Mouse (Mus musculus): ENCODE measurements around the gene Mpeg1. TPM values are rescaled to one million over a fixed set of nuclear protein-coding genes. Genes with fewer than 3 reads are reported as not detected.

The Mpeg1 gene
- polyA plus RNA-seq, 1 experiment from 2014 or later: 1.0 TPM

- ATAC-seq (ENCODE audit: low FRiP score): peak; percentile 30
- no peak overlapping the region for H3K4me3 ChIP-seq (ENCODE audit: low read depth, low read length)
- H3K9me3 ChIP-seq (ENCODE audit: control insufficient read depth, low read length): no peaks in the 10 kb centered on the region
- peak; percentile 60 for DNase-seq (ENCODE audit: low spot score)
- no peaks in the 10 kb centered on the region for H3K27me3 ChIP-seq (ENCODE audit: control insufficient read depth, insufficient read depth, low read length)
- H3K4me2 ChIP-seq (replicated peaks; ENCODE audit: low read depth, low read length): peak overlapping the region; percentile 19
- no peak overlapping the region for H3K9ac ChIP-seq (ENCODE audit: low read depth, low read length)
- H3K36me3 ChIP-seq (ENCODE audit: control insufficient read depth, insufficient read depth, low read length): peaks cover 8% of the 10 kb centered on the region; the same call in 1 of the 2 replicates
- H3K4me1 ChIP-seq (replicated peaks; ENCODE audit: control insufficient read depth, insufficient read depth, low read length): peaks cover 28% of the 10 kb centered on the region
- WGBS: 27% methylated on average over 4 of the region's 4 CpGs
- H3K27ac ChIP-seq (ENCODE audit: low read depth, low read length): peak overlapping the region; percentile 94
Observed at GRCm38 (mm10) chr19:12493453-12494186, 33.0 kb downstream of the Mpeg1 start.

GRCm38 (mm10) chr19:12494187-12494458 lies 33.5 kb downstream of the Mpeg1 start:
- Histone ChIP-seq H3K9me3 (ENCODE audit: control insufficient read depth, low read length) (no peaks in the 10 kb centered on the region), H3K36me3 (ENCODE audit: control insufficient read depth, insufficient read depth, low read length) (peaks cover 8% of the 10 kb centered on the region; the same call in 1 of the 2 replicates), H3K27ac (ENCODE audit: low read depth, low read length) (peak overlapping the region; percentile 94), H3K27me3 (ENCODE audit: control insufficient read depth, insufficient read depth, low read length) (no peaks in the 10 kb centered on the region), H3K9ac (ENCODE audit: low read depth, low read length) (peak overlapping the region; percentile 20; the same call in 1 of the 2 replicates), H3K4me1 (replicated peaks; ENCODE audit: control insufficient read depth, insufficient read depth, low read length) (peaks cover 32% of the 10 kb centered on the region), H3K4me3 (ENCODE audit: low read depth, low read length) (no peak overlapping the region), H3K4me2 (replicated peaks; ENCODE audit: low read depth, low read length) (no peak overlapping the region)
- 27% methylated on average over 4 of the region's 4 CpGs for WGBS
- DNase-seq (ENCODE audit: low spot score): no peak
- ATAC-seq (ENCODE audit: low FRiP score): no peak

DNA sequence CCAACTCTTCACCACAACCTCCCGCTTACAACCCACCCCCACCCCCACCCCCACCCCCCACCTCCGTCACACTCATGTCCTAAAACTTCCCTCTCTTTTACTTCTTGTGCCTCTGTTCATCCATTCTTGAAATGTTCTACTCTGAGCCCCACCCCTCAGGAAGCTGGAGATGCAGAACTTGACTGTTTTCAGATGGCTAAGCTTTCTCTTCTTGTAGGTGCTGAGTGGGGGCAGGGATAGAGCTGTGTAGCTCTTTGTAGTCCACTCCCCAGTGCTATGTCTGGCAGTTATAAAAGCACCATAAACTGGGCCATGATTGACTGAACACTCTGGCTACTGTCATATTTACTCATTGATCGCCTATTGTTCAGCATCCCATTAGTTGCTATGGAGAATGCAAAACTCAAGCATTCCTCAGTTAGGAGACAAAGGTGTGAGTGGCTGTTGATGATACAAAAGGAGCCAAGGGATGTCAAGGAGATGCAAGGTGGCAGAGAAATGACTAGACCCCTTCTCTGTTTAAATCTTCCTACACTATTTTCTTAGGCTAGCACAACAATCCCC lies 34.5 kb downstream of the Mpeg1 start:
- Histone ChIP-seq H3K36me3 (ENCODE audit: control insufficient read depth, insufficient read depth, low read length) (peaks cover 8% of the 10 kb centered on the region; the same call in 1 of the 2 replicates), H3K4me3 (ENCODE audit: low read depth, low read length) (no peak overlapping the region), H3K4me2 (replicated peaks; ENCODE audit: low read depth, low read length) (peak overlapping the region; percentile 25), H3K27me3 (ENCODE audit: control insufficient read depth, insufficient read depth, low read length) (no peaks in the 10 kb centered on the region), H3K9me3 (ENCODE audit: control insufficient read depth, low read length) (no peaks in the 10 kb centered on the region), H3K27ac (ENCODE audit: low read depth, low read length) (peak overlapping the region; percentile 94), H3K9ac (ENCODE audit: low read depth, low read length) (no peak overlapping the region), H3K4me1 (replicated peaks; ENCODE audit: control insufficient read depth, insufficient read depth, low read length) (peaks cover 32% of the 10 kb centered on the region)
- DNase-seq (ENCODE audit: low spot score): peak; percentile 48
- peak; percentile 41 for ATAC-seq (ENCODE audit: low FRiP score)
- WGBS: 14% methylated on average over 3 of the region's 3 CpGs

DNA sequence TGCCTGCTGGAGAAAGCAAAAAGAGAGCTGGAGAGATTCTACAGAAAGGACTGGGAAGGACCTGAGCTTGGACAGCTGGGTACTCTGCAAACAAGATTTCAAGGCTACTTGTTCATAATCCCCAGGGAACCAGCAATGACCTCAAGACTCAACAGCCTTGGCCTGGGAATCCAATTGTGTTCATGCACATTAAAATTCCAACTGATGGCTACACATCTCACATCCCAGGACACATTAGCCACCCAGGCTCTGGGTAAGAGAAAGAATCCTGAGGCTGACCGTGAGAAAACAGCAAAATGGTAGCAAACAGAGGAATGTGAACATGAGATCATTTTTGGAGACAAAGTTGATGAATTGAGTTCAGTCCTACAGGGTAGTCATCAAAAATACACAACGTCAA lies 35.7 kb downstream of the Mpeg1 start:
- no peak overlapping the region for H3K4me3 ChIP-seq (ENCODE audit: low read depth, low read length)
- H3K9ac ChIP-seq (ENCODE audit: low read depth, low read length): no peak overlapping the region
- no peak for DNase-seq (ENCODE audit: low spot score)
- peaks cover 8% of the 10 kb centered on the region; the same call in 1 of the 2 replicates for H3K36me3 ChIP-seq (ENCODE audit: control insufficient read depth, insufficient read depth, low read length)
- WGBS: 57% methylated on average over 2 of the region's 2 CpGs
- ATAC-seq (ENCODE audit: low FRiP score): no peak
- peak overlapping the region; percentile 94 for H3K27ac ChIP-seq (ENCODE audit: low read depth, low read length)
- no peak overlapping the region for H3K4me2 ChIP-seq (replicated peaks; ENCODE audit: low read depth, low read length)
- H3K4me1 ChIP-seq (replicated peaks; ENCODE audit: control insufficient read depth, insufficient read depth, low read length): peaks cover 25% of the 10 kb centered on the region
- no peaks in the 10 kb centered on the region for H3K9me3 ChIP-seq (ENCODE audit: control insufficient read depth, low read length)
- H3K27me3 ChIP-seq (ENCODE audit: control insufficient read depth, insufficient read depth, low read length): no peaks in the 10 kb centered on the region

DNA sequence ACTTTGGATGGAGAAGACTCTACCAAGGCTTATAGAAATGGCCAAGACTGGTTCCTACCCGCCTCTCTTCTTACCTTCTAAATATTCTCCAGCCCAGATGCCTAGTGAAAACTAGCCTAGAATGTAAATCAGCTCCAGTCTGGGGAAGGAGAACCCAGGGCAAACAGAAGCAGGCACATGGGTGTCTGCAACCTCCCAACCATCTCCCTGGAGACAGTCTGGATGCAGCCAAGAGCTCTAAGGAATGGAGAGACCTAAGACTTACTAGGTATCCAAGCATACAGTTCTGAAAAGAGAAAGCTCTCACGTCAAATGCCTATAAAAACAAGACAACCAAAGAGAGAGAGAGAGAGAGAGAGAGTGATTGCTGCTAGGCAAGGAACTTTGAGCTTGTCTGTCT lies 37.3 kb downstream of the Mpeg1 start:
- H3K4me3 ChIP-seq (ENCODE audit: low read depth, low read length): peak overlapping the region; percentile 92
- WGBS: 37% methylated on average over 2 of the region's 2 CpGs
- H3K9me3 ChIP-seq (ENCODE audit: control insufficient read depth, low read length): no peaks in the 10 kb centered on the region
- peaks cover 16% of the 10 kb centered on the region for H3K4me1 ChIP-seq (replicated peaks; ENCODE audit: control insufficient read depth, insufficient read depth, low read length)
- no peak for DNase-seq (ENCODE audit: low spot score)
- H3K27ac ChIP-seq (ENCODE audit: low read depth, low read length): peak overlapping the region; percentile 72
- ATAC-seq (ENCODE audit: low FRiP score): no peak
- peak overlapping the region; percentile 78 for H3K4me2 ChIP-seq (replicated peaks; ENCODE audit: low read depth, low read length)
- H3K27me3 ChIP-seq (ENCODE audit: control insufficient read depth, insufficient read depth, low read length): no peaks in the 10 kb centered on the region
- 0 out of 2 replicates have a peak, but pooled peaks cover 4% of the 10 kb centered on the region for H3K36me3 ChIP-seq (ENCODE audit: control insufficient read depth, insufficient read depth, low read length)
- no peak overlapping the region; the same call in 1 of the 2 replicates for H3K9ac ChIP-seq (ENCODE audit: low read depth, low read length)

DNA sequence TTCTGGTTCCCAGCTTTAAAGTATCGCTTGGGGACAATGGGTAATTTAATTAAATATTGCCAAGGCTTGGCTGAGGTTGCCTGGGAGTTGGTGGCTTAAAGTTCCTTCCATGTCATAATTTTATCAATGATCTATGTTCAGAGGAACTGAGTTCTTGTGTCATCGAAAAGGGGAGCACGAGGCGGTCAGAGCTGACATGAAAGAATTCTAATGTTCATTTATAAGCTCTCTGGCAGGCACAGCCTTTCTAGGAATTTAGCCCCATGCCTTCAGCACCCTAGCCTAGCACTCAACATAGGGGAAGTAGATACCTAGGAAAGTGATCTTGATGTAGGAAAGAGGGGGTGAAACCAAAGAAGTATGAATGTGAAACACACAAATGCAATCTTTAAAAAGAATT lies 37.7 kb downstream of the Mpeg1 start:
- Histone ChIP-seq H3K36me3 (ENCODE audit: control insufficient read depth, insufficient read depth, low read length) (0 out of 2 replicates have a peak, but pooled peaks cover 4% of the 10 kb centered on the region), H3K4me2 (replicated peaks; ENCODE audit: low read depth, low read length) (peak overlapping the region; percentile 78), H3K4me3 (ENCODE audit: low read depth, low read length) (peak overlapping the region; percentile 92), H3K9me3 (ENCODE audit: control insufficient read depth, low read length) (no peaks in the 10 kb centered on the region), H3K27ac (ENCODE audit: low read depth, low read length) (peak overlapping the region; percentile 72), H3K9ac (ENCODE audit: low read depth, low read length) (peak overlapping the region; percentile 99; the same call in 1 of the 2 replicates), H3K4me1 (replicated peaks; ENCODE audit: control insufficient read depth, insufficient read depth, low read length) (peaks cover 16% of the 10 kb centered on the region), H3K27me3 (ENCODE audit: control insufficient read depth, insufficient read depth, low read length) (no peaks in the 10 kb centered on the region)
- no peak for DNase-seq (ENCODE audit: low spot score)
- ATAC-seq (ENCODE audit: low FRiP score): no peak
- WGBS: 51% methylated on average over 4 of the region's 4 CpGs

GRCm38 (mm10) chr19:12498941-12499340 lies 38.4 kb downstream of the Mpeg1 start:
- Histone ChIP-seq H3K9me3 (ENCODE audit: control insufficient read depth, low read length) (no peaks in the 10 kb centered on the region), H3K9ac (ENCODE audit: low read depth, low read length) (peak overlapping the region; percentile 99), H3K27ac (ENCODE audit: low read depth, low read length) (peak overlapping the region; percentile 72), H3K4me3 (ENCODE audit: low read depth, low read length) (peak overlapping the region; percentile 92), H3K36me3 (ENCODE audit: control insufficient read depth, insufficient read depth, low read length) (0 out of 2 replicates have a peak, but pooled peaks cover 4% of the 10 kb centered on the region), H3K4me1 (replicated peaks; ENCODE audit: control insufficient read depth, insufficient read depth, low read length) (peaks cover 13% of the 10 kb centered on the region), H3K27me3 (ENCODE audit: control insufficient read depth, insufficient read depth, low read length) (no peaks in the 10 kb centered on the region), H3K4me2 (replicated peaks; ENCODE audit: low read depth, low read length) (peak overlapping the region; percentile 78)
- no peak for DNase-seq (ENCODE audit: low spot score)
- 38% methylated on average over 1 of the region's 1 CpGs for WGBS
- no peak for ATAC-seq (ENCODE audit: low FRiP score)

- Histone ChIP-seq H3K36me3 (ENCODE audit: control insufficient read depth, insufficient read depth, low read length) (0 out of 2 replicates have a peak, but pooled peaks cover 4% of the 10 kb centered on the region), H3K4me3 (ENCODE audit: low read depth, low read length) (peak overlapping the region; percentile 92), H3K9me3 (ENCODE audit: control insufficient read depth, low read length) (no peaks in the 10 kb centered on the region), H3K4me1 (replicated peaks; ENCODE audit: control insufficient read depth, insufficient read depth, low read length) (peaks cover 13% of the 10 kb centered on the region), H3K4me2 (replicated peaks; ENCODE audit: low read depth, low read length) (peak overlapping the region; percentile 78), H3K27ac (ENCODE audit: low read depth, low read length) (peak overlapping the region; percentile 98), H3K27me3 (ENCODE audit: control insufficient read depth, insufficient read depth, low read length) (no peaks in the 10 kb centered on the region), H3K9ac (ENCODE audit: low read depth, low read length) (peak overlapping the region; percentile 99)
- ATAC-seq (ENCODE audit: low FRiP score) (peak; percentile 8; the same call in 1 of the 2 replicates), DNase-seq (ENCODE audit: low spot score) (no peak)
- WGBS: 17% methylated on average over 2 of the region's 2 CpGs
Observed at GRCm38 (mm10) chr19:12499485-12499884, 38.9 kb downstream of the Mpeg1 start.

All from hindbrain, embryonic 11.5 days (tissue).